Mouse (Mus musculus) liver (tissue): ENCODE results near the gene Gstp1.
"Not testable (repeated sequence)": the region's sequence is repeated elsewhere in the genome, so short reads cannot be mapped to it uniquely, and the experiment has no call there.

Source experiments
- DNase-seq: peaks from one replicate; pipeline ENCODE4 v3.0.0-alpha.2; 2020; ENCODE audit warnings: mixed read lengths

Gstp1 gene

DNA sequence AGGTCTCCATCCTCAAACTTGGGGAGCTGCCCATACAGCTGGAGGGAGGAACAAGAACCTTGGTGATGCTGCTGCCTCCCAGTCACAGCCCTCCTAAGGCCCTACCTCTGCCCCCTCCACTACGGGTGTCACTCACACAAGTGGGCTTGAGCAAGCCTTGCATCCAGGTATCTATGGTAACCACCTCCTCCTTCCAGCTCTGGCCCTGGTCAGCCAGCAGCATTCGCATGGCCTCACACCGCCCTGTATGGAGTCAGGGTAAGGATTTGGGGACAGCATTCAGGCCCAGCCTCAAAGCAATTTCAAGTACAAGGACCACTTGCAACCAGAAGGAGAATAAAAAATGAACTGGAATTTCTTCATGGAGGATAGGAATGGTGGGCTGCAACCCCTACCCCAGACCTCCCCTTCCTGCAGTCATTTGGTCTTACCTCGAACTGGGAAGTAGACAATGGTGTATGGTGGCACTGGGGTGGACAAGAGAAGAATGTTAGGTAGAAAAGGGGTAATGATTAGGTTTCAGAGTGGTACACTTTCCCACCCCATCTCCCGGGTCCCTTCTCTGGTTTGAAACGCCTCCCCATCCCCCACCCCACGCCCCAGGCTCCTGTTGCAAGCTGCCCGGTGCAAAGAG lies 514 bp downstream of the Gstp1 start:
- DNase-seq = not testable (repeated sequence)

DNA sequence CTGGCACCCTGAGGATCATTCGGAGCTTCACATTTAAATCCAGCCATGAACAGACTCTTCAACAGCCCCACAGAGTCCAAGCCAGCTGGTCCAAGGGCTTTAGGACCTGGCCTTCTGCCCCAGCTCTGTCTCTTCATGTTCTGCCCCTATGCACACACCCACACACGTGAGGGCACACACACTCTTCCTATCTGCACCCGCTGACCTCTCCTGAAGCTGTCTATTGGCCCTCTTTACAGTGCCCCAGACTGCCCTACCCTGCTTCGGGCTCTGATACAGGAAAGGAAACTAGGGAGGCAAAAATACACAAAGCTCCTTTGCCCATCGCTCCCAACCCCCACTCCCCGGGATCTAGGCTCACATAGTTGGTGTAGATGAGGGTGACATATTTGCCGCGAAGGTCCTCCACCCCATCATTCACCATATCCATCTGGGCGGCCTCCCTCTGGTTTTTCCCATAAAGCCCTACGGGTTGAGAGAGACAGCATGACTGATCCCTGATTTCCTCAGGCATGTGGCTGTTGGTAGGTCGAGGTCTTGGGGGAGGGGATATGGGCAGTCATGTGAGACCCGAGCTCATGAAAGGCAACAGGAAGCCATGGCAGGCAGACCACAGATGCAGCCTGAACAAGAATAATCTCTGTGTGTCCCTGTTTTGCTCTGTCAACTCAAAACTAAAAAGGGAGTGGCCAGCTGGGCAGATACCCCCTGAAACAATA lies 1.3 kb downstream of the Gstp1 start:
- DNase-seq = no peak

DNA sequence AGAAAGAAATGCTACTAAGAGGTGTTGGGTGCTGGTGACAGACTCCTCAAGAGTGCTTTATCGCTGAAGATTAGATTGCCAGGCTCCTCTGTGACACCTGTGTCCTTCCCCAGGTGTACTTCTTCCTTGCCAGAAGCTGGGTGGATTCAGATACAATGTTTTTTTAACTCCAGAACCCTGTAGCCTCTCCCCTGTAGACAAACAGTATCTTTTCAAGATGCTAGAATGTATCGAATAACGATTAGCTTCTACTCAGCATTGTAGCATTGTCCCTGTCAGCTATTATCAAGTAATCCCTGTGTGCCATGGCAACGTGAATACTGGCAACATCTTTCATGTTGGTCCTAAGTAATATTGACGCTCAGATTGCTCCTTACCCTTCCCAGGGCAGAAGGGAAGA lies 4.0 kb downstream of the Gstp1 start:
- no peak for DNase-seq

DNA sequence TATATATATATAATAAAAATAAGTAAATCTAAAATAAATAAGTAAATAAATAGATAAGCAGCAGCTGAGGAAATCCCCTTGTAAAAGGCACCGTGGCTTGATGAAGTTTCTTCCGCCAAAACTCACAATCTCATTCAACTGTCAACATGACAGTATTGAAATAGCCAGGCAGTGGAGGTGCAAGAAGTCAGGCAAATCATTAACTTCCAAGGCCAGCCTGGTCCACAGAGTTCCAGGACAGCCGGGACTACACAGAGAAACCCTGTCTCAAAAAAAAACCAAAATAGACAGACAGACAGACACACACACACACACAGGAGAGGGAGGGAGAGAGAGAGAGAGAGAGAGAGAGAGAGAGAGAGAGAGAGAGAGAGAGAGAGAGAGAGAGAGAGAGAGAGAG lies 4.5 kb downstream of the Gstp1 start:
- DNase-seq = peak; percentile 30

DNA sequence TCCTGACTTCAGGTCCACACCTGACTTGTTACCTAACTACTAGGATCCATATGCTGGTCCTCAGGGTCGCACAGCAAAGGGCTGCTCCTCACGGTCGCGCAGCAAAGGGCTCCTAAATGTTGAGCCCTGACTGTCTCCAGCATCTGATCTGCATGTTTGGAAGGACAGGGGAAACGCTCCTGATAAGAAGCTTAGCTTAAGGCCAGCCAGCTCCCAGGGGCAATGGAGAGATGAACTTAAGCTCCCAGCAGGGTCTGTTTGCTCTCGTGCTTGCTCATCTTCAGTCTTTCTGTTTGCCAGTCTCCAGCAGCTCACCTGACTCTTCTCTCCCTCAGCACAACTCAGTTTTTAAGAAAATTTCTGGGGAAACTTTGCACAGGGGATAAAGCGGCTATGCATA lies 5.1 kb downstream of the Gstp1 start:
- DNase-seq = no peak

DNA sequence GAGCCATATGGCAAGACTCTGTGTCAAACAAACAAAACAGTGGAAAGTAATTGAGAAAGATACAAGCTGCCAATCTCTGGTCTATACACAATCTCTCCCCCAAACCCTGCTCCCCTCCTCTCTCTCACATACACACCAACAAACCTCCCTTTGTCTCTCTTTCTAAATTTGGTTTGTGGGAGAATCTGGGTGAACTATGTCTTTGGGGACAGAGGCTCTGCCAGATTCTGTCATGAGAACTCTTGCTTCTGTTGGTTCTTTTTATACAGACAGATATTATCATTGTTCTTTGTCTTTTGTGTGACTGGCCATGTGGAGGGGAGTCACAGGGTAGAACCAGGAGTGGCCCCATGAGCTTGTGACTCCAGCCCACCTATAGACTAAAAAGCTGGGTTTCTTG lies 10.2 kb downstream of the Gstp1 start:
- DNase-seq = no peak

DNA sequence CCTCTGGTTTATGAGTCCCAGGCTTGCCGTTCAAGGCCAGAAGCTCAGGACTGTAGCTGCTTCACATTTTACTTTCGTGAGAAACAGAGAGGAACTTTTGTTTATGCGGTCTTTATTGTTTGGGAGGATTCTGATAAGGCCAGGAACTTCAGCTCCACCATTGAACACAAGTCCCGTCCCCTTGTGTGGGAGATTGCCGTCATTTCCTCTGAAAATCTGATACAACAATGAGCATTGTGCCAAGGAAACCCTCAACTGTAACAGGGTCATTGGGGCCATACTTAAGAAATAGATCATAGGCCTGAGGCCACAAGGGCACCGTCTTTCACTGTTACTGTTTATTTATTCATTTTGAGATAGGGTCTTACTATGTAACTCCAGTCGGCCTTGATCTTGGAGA lies 14.6 kb downstream of the Gstp1 start:
- no peak for DNase-seq

DNA sequence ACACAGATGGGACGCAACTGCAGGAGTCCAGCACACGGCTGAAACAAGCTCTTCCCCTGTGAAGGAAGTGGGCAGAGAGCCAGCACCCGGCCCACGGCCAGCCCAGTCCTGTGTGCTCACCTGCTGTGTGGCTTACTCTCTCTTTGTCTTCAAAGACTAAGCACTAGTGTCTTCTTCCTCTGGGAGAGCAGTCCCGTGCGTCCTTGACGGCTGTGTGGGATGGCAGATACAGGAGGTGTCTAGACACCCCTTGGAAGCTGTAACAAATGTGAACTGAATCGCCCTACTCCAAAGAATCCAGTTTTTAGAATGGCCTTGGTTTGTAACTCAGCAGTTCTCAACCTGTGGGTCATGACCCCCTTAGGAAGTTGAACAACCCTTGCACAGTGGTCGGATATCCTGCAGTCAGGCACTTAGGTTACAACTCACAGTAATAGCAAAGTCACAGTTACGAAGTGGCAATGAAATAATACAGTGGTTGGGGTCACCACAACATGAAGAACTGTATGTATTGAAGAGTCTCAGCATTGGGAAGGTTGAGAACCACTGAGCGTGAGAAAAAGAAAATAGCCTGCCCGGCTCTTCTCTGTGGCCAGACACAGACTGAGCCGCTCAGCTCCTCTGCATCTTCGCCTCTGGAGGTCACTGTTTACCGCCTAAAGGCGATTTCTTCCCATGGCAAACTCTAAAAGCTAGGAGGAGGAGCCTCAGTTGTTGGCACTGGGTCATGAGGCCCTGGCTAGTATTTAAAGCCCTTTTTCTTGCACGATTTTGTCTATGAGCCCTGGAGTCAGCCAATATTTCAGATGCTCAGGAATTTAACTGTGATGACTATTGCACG lies 18.8 kb downstream of the Gstp1 start:
- DNase-seq = peak; percentile 76

DNA sequence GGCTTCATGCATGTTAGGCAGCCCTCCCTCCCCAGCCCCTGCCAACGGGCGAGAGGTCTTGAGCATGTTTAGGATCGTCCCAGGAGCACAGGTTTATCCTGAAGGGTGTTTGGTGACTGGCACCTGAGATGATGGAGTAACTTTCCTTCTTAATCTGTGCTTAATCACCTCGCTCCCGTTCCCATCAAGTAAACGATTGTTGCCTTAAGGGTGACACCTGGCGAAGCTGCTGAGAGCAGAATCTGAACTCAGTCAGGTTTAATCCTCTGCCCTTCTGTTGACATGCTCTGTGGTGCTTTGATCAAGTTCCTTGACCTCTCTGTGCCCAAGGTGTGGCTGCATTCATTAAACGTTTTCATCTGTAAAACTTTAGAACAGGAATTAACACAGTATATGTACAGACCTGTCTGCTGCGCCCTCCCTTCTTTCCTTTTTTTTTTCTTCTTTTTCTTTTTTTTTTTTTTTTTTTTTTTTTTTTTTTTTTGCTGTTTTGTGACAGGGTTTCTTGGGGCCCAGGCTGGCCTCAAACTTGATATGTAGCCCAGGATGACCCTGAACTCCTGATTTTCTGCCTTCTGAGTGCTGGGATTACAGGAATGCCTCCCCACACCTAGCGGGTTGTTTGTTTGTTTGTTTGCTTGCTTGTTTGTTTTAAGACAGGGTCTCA lies 19.7 kb downstream of the Gstp1 start:
- no peak for DNase-seq

DNA sequence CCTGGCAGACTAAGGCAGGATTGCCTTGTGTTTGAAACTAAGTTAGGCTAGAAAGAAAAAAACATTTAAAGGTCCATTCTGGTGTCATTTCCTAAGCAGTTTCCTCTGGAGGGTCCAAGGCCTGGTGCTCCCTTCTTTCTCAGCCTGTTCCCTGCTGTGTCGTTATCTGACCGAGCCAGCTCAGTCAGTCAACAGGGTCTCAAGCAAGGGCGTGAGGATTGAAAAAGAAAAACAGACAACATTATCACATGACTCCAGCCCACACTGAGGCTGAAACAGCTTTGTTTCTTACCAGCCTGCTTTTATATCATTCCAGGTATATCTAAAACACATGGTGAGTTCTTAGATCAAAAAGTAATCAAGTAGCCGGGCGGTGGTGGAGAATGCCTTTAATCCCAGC lies 22.1 kb downstream of the Gstp1 start:
- DNase-seq = peak; percentile 64

DNA sequence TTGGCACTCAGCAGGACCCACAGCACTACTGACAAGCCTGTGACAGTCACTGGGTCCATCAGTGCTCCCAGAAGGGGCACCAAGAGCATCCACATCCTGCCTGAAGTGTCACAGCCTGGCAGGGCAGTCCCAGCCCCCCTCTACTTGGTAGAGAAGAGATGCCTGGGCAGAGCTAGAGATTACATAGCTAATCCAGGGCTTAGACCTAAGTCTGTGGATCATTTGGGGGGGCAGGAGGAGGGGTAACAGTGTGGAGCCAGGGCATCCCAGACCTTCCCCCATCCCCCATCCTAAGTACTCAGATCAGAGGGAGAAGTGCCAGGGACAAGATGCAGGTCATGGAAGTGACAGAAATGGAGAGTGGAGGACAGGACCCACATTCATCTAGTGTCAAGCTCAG lies 23.0 kb downstream of the Gstp1 start:
- DNase-seq = no peak

DNA sequence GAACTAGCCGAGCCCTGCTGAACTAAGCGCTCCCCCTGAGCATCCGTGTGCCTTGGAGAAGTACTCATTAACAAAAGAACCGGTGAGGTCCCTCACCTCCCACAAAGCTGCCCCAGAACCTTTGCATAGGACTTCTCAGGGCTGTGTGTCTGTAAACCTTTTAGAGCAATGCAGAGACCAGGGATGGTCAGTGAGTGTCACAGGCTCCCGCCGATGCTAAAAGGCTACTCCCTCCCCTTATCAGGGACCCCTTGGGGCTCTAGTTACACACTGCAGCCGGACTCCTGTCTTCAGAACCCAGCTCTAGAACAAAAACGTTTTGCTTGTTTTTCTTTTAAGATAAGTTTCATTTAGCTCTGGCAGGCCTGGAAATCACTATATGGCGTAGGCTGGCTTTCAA lies 24.7 kb downstream of the Gstp1 start:
- DNase-seq = peak; percentile 53

DNA sequence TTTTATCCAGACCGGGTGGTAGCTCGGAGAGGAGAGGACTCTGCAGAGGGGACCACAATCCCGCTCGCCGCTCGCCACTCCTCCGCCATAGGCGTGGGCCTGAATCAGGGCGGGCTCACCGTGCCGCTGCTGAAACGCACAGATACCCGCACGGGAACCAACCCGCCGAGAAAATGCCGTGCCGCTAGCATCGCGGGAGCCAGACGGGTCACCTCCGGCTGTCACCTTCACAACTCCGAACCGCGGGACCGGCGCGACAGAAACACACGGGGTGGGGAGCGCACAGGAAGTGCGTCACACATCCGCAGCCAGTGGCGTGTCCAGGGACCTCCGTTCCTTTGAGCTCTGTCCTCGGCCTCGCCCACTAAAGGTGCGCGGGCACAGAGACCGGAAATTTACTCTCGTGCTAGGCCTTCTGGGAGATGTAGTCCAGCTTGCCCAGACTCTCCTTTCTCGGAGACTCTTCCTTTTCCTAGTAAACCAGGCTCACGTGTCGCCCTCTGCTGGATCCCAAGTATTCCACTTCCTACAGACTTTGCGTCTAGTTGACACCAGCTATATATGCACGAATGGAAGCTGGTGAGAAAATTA lies 25.3 kb downstream of the Gstp1 start, which contains the start of gene Ndufv1:
Ndufv1 (minus strand) TSS at position 375 of the 591 bp plus-strand sequence.
- peak; percentile 96 for DNase-seq

DNA sequence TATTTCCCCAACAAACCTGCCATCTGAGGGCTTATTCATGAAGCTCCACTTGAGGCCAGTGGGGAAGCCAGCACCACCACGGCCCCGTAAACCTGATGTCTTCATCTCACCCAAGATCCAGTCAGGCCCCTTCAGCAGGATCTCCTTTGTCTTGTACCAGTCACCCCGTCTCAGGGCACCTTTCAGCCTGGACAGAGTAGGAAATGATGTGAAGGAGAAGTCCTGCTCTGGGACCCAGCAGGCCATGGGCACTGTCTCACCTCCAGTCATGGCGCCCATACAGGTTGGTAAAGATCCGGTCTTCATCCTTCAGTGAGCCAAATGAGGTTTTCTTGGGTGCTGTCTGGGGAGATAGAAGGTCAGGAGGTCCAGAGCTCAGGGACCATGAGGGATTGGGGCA lies 26.7 kb downstream of the Gstp1 start:
- no peak for DNase-seq

DNA sequence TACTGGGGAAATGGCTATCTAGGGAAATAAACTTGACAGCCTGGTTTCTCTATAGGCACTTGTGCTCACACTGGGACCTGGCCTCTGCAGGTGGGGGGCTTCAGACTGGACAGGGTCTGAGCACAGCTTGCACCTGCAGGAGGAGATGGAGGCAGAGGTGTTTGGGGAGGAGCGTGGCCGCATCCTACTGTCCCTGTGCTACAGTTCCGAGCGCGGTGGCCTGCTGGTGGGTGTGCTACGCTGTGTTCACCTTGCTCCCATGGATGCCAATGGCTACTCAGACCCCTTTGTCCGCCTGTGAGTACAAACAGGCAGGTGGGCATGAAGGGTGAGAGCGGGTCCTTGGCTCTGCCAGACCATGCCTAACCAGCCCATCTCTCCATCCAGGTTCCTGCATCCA lies 31.8 kb downstream of the Gstp1 start:
- DNase-seq = no peak

DNA sequence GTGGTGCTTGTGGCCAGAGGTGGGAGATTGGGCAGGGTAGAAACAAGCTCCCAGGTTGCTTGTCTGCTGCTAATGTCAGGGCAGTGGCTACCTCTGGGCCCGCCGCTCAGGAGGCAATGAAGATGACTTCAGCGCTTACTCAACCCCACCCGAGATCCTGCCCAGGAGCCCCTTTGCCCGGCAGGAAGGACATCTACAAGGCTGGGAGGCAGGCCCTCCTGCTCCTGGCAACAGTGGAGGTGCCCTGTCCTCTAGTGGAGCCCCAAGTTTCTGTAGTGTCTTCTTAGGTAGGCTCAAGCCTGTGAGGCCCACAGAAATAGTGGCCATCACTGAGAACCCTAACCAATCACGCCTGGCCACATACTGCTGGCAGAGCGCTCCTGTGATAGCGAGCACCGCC lies 32.7 kb downstream of the Gstp1 start:
- DNase-seq = no peak

DNA sequence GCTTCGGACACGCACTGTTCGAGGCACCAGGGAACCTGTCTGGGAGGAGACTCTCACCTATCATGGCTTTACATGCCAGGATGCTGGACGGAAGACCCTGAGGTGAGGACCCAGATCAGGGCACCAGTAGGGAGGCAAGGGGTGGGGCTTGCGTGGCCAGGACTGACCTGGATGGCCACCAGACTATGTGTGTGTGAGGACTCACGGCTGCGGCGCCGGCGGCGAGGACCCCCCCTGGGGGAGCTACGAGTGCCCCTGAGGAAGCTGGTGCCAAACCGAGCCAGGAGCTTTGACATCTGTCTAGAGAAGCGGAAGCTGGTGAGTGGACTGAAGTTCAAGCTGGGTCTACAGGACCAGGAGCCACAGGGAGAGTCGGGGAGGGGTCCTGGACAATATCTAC lies 33.5 kb downstream of the Gstp1 start:
- DNase-seq = no peak

DNA sequence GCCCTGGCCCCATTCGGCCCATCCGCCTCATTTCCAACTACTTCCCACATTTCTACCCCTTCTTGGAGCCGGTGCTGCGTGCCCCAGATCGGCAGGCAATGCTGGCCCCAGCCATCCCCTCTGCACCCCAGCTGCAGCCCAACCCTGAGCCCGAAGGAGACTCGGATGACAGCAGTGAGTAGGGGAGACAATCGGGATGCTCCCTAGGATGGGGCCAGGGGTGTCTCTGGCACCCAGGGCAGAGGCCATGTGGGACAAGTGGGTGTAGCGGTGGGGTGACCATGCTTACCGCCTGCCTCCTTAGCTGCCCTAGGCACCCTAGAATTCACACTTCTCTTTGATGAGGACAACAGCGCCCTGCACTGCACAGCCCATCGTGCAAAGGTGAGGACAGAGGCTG lies 34.1 kb downstream of the Gstp1 start:
- no peak for DNase-seq

DNA sequence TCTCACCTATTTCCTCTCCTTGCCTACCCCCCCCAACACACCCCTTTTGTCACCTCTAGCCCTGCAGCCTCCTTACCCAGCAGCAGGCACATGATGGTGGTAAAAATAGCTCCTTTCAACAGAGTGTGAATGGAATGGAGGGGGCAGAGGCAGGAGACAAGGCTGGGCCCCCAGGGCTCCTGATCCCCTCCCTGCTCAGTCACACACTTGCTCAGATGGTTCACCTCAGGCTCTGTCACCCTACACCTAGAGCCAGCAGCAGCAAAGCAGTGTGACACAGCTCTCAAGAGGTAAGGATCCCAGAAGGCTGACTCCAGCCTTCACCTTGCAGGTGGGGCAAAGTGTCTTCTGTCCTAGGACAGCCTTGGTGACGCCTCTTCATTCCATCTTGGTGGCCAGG lies 34.7 kb downstream of the Gstp1 start, which contains the start of gene Doc2g:
Doc2g (plus strand) TSS at position 202 of the 400 bp plus-strand sequence.
- DNase-seq = no peak

DNA sequence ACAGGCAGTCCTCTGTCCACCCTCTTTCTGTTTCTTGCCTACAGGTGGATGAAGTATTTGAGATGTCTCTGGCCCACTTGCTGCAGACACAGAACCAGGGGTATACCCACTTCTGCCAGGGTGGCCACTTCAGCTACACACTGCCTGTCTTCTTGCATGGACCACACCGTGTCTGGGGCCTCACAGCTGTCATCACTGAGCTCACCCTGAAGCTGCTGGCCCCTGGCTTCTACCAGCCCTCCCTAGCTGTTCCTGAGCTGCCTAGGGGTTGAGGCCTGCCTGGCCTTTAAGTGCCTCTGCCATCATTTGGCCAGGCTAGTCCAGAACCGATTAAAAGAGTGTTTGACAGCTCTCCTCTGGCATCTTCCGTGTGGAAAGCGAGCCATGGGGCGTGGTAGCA lies 36.0 kb downstream of the Gstp1 start:
- DNase-seq = no peak

DNA sequence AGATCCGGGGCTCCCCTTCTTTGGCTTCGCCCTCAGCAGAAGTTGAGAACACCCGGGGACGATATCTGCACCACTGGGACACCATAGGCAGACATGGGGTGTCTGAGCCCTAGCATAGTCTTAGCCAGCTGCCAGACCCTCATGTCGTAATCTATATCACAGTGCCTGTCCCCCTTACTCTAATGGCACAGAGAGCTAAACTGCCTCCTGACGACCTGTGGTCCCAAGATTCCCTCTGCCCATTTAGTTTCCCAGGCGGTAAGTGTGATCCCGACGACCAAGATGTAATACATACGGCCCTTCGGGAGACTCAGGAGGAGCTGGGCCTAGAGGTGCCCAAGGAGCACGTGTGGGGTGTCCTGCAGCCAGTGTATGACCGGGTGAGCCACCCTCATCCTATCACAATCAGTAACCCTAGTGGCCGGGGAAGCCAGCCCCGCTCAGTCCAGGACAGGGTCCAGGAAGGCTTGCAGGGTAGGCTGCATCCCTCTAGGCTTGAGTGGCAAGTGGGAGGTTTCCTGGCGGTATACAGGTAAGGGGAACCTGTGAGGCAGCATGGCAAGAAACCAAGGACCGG lies 36.7 kb downstream of the Gstp1 start:
- peak; percentile 31 for DNase-seq

DNA sequence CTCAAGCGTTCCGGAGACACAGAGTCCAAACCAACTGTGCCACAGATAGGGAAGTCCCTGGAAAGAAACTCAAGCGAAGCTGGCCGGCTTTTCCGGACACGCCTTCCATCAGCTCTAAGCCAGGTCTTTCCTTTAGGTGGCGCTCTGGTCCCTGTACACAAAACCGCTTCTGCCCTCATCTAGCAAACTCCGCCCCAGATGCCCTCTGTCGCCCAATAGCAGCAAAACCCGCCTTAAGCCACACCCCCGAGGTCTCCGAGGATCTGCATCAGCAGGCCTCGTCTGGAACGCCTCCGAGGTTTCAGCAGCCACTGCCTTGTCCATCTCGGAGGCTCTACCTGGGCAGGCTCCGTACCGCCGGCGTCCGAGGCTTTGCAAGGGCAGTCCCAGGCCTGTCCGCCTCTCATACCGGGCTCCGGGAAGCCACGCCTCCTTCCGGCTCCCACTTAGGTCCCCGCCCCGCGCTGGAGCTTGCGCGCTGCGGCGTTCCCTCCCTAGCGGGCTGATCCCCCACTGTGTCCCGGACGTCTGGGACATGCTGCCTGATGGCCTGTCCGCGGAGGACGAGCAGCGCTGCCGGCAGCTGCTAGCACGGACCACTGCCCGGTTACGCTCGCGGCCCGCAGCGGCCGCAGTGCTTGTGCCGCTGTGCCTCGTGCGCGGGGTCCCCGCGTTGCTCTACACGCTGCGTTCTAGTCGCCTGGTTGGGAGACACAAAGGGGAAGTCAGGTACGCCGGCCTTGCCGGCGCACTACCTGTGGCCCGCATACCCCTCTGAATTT lies 37.5 kb downstream of the Gstp1 start, which contains the start of the genes Nudt8 and Gm49405:
Nudt8 (plus strand) TSS at position 462 of the 782 bp plus-strand sequence.
Gm49405 (plus strand) TSS at position 508 of the 782 bp plus-strand sequence.
- DNase-seq = peak; percentile 98
